Mouse (Mus musculus): ENCODE measurements around the gene C1qtnf5.

Gene C1qtnf5

GRCm38 (mm10) chr9:44107110-44107509, at the start of gene C1qtnf5:
TSS of gene C1qtnf5 (plus strand) at chr9:44107245.
- DNase-seq (ENCODE audit: low read depth, low spot score), result no peak

GRCm38 (mm10) chr9:44058606-44059005, 48.4 kb upstream of the C1qtnf5 start:
- DNase-seq (ENCODE audit: low read depth, low spot score), result no peak

GRCm38 (mm10) chr9:44065177-44065576, 41.9 kb upstream of the C1qtnf5 start:
- DNase-seq (ENCODE audit: low read depth, low spot score), result no peak

- DNase-seq (ENCODE audit: low read depth, low spot score), result peak; percentile 98
Measured at GRCm38 (mm10) chr9:44066785-44067225, 40.2 kb upstream of the C1qtnf5 start, which contains the start of gene Usp2. TSS of gene Usp2 (plus strand) at chr9:44067021.

GRCm38 (mm10) chr9:44067241-44067959, 39.6 kb upstream of the C1qtnf5 start:
- no peak for DNase-seq (ENCODE audit: low read depth, low spot score)

GRCm38 (mm10) chr9:44067960-44068330, 39.1 kb upstream of the C1qtnf5 start:
- no peak for DNase-seq (ENCODE audit: low read depth, low spot score)

- no peak for DNase-seq (ENCODE audit: low read depth, low spot score)
Measured at GRCm38 (mm10) chr9:44069252-44069651, 37.8 kb upstream of the C1qtnf5 start.

- DNase-seq (ENCODE audit: low read depth, low spot score), result no peak
Measured at GRCm38 (mm10) chr9:44070113-44070843, 36.8 kb upstream of the C1qtnf5 start.

GRCm38 (mm10) chr9:44070844-44071231, 36.2 kb upstream of the C1qtnf5 start:
- DNase-seq (ENCODE audit: low read depth, low spot score), result no peak

- no peak for DNase-seq (ENCODE audit: low read depth, low spot score)
Measured at GRCm38 (mm10) chr9:44071914-44072598, 35.0 kb upstream of the C1qtnf5 start.

GRCm38 (mm10) chr9:44072599-44072915, 34.5 kb upstream of the C1qtnf5 start:
- no peak for DNase-seq (ENCODE audit: low read depth, low spot score)

- DNase-seq (ENCODE audit: low read depth, low spot score), result no peak
Measured at GRCm38 (mm10) chr9:44073115-44073514, 33.9 kb upstream of the C1qtnf5 start.

GRCm38 (mm10) chr9:44074395-44075275, 32.4 kb upstream of the C1qtnf5 start:
- no peak for DNase-seq (ENCODE audit: low read depth, low spot score)

- no peak for DNase-seq (ENCODE audit: low read depth, low spot score)
Measured at GRCm38 (mm10) chr9:44075276-44075995, 31.6 kb upstream of the C1qtnf5 start.

- DNase-seq (ENCODE audit: low read depth, low spot score), result no peak
Measured at GRCm38 (mm10) chr9:44075996-44076763, 30.9 kb upstream of the C1qtnf5 start.

- no peak for DNase-seq (ENCODE audit: low read depth, low spot score)
Measured at GRCm38 (mm10) chr9:44076764-44077120, 30.3 kb upstream of the C1qtnf5 start.

GRCm38 (mm10) chr9:44077266-44077910, 29.7 kb upstream of the C1qtnf5 start:
- DNase-seq (ENCODE audit: low read depth, low spot score), result no peak

- no peak for DNase-seq (ENCODE audit: low read depth, low spot score)
Measured at GRCm38 (mm10) chr9:44078136-44078797, 28.8 kb upstream of the C1qtnf5 start.

All from forelimb bud, embryonic 11.5 days (tissue).